Mouse (Mus musculus): Measurements from ENCODE around the gene Dda1.

DNA sequence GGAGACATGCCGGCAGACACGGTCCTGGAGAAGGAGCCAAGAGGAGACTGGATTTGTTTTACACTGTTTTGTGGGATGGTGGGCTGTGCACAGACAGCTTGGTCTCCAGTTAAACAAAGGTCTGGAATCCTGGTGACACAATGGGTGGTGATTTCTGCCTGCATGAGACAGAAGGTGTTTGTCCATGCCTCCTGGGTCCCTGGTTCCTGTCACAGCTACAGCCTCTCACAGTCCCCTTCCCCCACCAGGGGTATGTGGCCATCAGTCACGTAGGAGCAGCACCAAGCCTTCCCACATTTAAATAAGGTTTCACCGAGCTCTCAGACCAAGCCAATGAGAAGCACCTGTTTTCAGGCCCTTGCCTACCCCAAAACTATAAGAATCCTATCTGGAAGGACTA lies 17.7 kb upstream of the Dda1 start:
- no peak for TF ChIP-seq GATA1 (IDR thresholded peaks at IDR 0.05; ENCODE audit: low read length)
- no peak for TF ChIP-seq TAL1 (IDR thresholded peaks at IDR 0.05; ENCODE audit: low read length)

Data from erythroblast, embryonic 14.5 days (primary cell).